8 mouse cellular contexts compared by ENCODE assay signal in genomic region chr7:74553111-74553650, GRCm38 (mm10). TPM values are rescaled to one million over a fixed set of nuclear protein-coding genes. Genes with fewer than 3 reads are reported as not detected.
DNase-seq lines count a peak whose midpoint lies in the region; ATAC-seq and TF ChIP-seq lines count a peak whose summit lies in the region.

No protein-coding gene starts in this region.

- peak overlapping the region; percentile 98 for H3K4me3 ChIP-seq in layer of hippocampus, adult 2 months
- peak overlapping the region; percentile 63 for H3K4me3 ChIP-seq in embryonic facial prominence, embryonic 12.5 days
- H3K4me3 ChIP-seq in hindbrain, embryonic 16.5 days (ENCODE audit: low read length), result peak overlapping the region; percentile 86
- H3K4me3 ChIP-seq in myocyte, result peak overlapping the region; percentile 56

- DNase-seq in layer of hippocampus, adult 2 months (ENCODE audit: low spot score in 2 of 2), result no peak
- DNase-seq in layer of hippocampus, adult 18-20 months (ENCODE audit: low spot score in 2 of 2), result no peak
- DNase-seq in left cerebral cortex, postnatal 36 days (ENCODE audit: low spot score in 2 of 2), result no peak
- no peak for DNase-seq in urinary bladder, postnatal 25 days (ENCODE audit: low spot score)

- ATAC-seq in embryonic facial prominence, embryonic 12.5 days (ENCODE audit: insufficient number of reproducible peaks, insufficient read depth, low FRiP score, low TSS enrichment), result no peak
- no peak for ATAC-seq in hindbrain, embryonic 16.5 days
- no peak for ATAC-seq in megakaryocyte progenitor cell, adult 5-6 weeks (replicated peaks; ENCODE audit: poor library complexity)

- H3K9ac ChIP-seq in embryonic facial prominence, embryonic 12.5 days, result no peak overlapping the region
- peak overlapping the region; percentile 93; the same call in 1 of the 2 replicates for H3K9ac ChIP-seq in hindbrain, embryonic 16.5 days (ENCODE audit: low read depth, low read length)

- H3K27ac ChIP-seq in layer of hippocampus, adult 2 months, result peak overlapping the region; percentile 99; the same call in 1 of the 2 replicates
- H3K27ac ChIP-seq in embryonic facial prominence, embryonic 12.5 days, result no peak overlapping the region
- no peak overlapping the region for H3K27ac ChIP-seq in hindbrain, embryonic 16.5 days (ENCODE audit: low read depth, low read length)

- peak overlapping the region; percentile 97 for H3K4me2 ChIP-seq in embryonic facial prominence, embryonic 12.5 days (replicated peaks)
- H3K4me2 ChIP-seq in hindbrain, embryonic 16.5 days (ENCODE audit: low read length), result peak overlapping the region; percentile 91
- H3K4me2 ChIP-seq in myocyte (ENCODE audit: low read depth), result peak overlapping the region; percentile 85

- H3K36me3 ChIP-seq in embryonic facial prominence, embryonic 12.5 days, result no peaks in the 10 kb centered on the region
- no peaks in the 10 kb centered on the region for H3K36me3 ChIP-seq in hindbrain, embryonic 16.5 days (ENCODE audit: control insufficient read depth, insufficient read depth, low read length)
- H3K36me3 ChIP-seq in myocyte (ENCODE audit: control insufficient read depth, insufficient read depth), result no peaks in the 10 kb centered on the region

- WGBS in embryonic facial prominence, embryonic 12.5 days, result 33% methylated on average over 8 of the region's 8 CpGs
- WGBS in hindbrain, embryonic 16.5 days, result 57% methylated on average over 8 of the region's 8 CpGs

- TF ChIP-seq POLR2A in myocyte (IDR thresholded peaks at IDR 0.05; ENCODE audit: insufficient read length, low read depth), result no peak

- H3K9me3 ChIP-seq in embryonic facial prominence, embryonic 12.5 days, result no peaks in the 10 kb centered on the region
- no peaks in the 10 kb centered on the region for H3K9me3 ChIP-seq in hindbrain, embryonic 16.5 days (ENCODE audit: control insufficient read depth, low read length)

- intact Hi-C loops in left cerebral cortex, postnatal 36 days (cut with DNase I), result loop anchor here (5.0 kb wide), 2 partner anchors 131 to 186 kb away; no protein-coding TSS in a partner anchor

- H3ac ChIP-seq in myocyte (ENCODE audit: control insufficient read depth, insufficient read length), result no peak overlapping the region

- peaks cover 28% of the 10 kb centered on the region; the same call in 1 of the 2 replicates for H3K4me1 ChIP-seq in embryonic facial prominence, embryonic 12.5 days
- H3K4me1 ChIP-seq in hindbrain, embryonic 16.5 days (ENCODE audit: control insufficient read depth, insufficient read depth, low read depth, low read length), result peaks cover 10% of the 10 kb centered on the region

- H3K27me3 ChIP-seq in embryonic facial prominence, embryonic 12.5 days, result peaks cover 11% of the 10 kb centered on the region; the same call in 1 of the 2 replicates
- no peaks in the 10 kb centered on the region for H3K27me3 ChIP-seq in hindbrain, embryonic 16.5 days (replicated peaks; ENCODE audit: control insufficient read depth, insufficient read depth, low read length)
- no peaks in the 10 kb centered on the region for H3K27me3 ChIP-seq in myocyte (ENCODE audit: control insufficient read depth, insufficient read depth, insufficient read length)

- no peak for TF ChIP-seq CTCF in layer of hippocampus, adult 2 months (conservative IDR thresholded peaks at IDR 0.05)

- peaks cover 54% of the 10 kb centered on the region for H3K79me2 ChIP-seq in myocyte (ENCODE audit: control insufficient read depth, insufficient read depth)

TF ChIP-seq in myocyte, 11 proteins besides CTCF, POLR2A, EP300 and RAD21:
- no peak for TF ChIP-seq CEBPB (IDR thresholded peaks at IDR 0.05; ENCODE audit: insufficient read depth, poor library complexity, severe bottlenecking)
- TF ChIP-seq MYOD1 (IDR thresholded peaks at IDR 0.05; ENCODE audit: control insufficient read depth in 1 of 3, insufficient read length in 2 of 3, low read depth in 2 of 3), result no peak
- TF ChIP-seq TCF12 (IDR thresholded peaks at IDR 0.05; ENCODE audit: insufficient read depth, poor library complexity, severe bottlenecking), result no peak
- no peak for TF ChIP-seq MAX (IDR thresholded peaks at IDR 0.05; ENCODE audit: low read depth)
- no peak for TF ChIP-seq REST (IDR thresholded peaks at IDR 0.05; ENCODE audit: insufficient read depth, insufficient read length)
- TF ChIP-seq SRF (IDR thresholded peaks at IDR 0.05; ENCODE audit: control insufficient read depth, insufficient read length, low read depth), result no peak
- TF ChIP-seq USF1 (IDR thresholded peaks at IDR 0.05; ENCODE audit: low read depth), result no peak
- no peak for TF ChIP-seq MYOG (IDR thresholded peaks at IDR 0.05; ENCODE audit: control insufficient read depth in 1 of 3, insufficient read depth in 1 of 3, insufficient read length in 2 of 3, low read depth in 2 of 3)
- no peak for TF ChIP-seq E2F4 (IDR thresholded peaks at IDR 0.05; ENCODE audit: insufficient read depth)
- TF ChIP-seq TCF3 (IDR thresholded peaks at IDR 0.05; ENCODE audit: insufficient read length, low read depth), result no peak

RNA-seq across cellular contexts. Expression of gene Slco3a1, which starts 1.4 kb away (rescaled TPM):
- 10 to 100 TPM; 55.2 to 57.3 TPM for total RNA-seq in layer of hippocampus, adult 2 months (2021)
- total RNA-seq in layer of hippocampus, adult 18-20 months (2021), result 10 to 100 TPM; 51.9 to 53.4 TPM
- polyA plus RNA-seq in embryonic facial prominence, embryonic 12.5 days (2016; fragmentation: Nextera tagmentation; extraction: Ambion mirVana), result 11.8 and 11.9 TPM in 2 replicates
- polyA plus RNA-seq in hindbrain, embryonic 16.5 days (2015; fragmentation: Nextera tagmentation; extraction: Ambion mirVana), result 18.9 and 21.0 TPM in 2 replicates
- 50.7 TPM for polyA plus RNA-seq in myocyte (2012; fragmentation: generic; extraction: Trizol)
- total RNA-seq in left cerebral cortex, postnatal 36 days (2021), result 10 to 100 TPM; 39.1 to 57.9 TPM
- 31.7 and 44.6 TPM in 2 replicates for total RNA-seq in megakaryocyte progenitor cell, adult 5-6 weeks (2015)
- total RNA-seq in megakaryocyte progenitor cell, adult 5-6 weeks (2017), result 21.6 and 23.5 TPM in 2 replicates
